8 mouse cellular contexts compared by ENCODE assay signal in the genomic region with DNA sequence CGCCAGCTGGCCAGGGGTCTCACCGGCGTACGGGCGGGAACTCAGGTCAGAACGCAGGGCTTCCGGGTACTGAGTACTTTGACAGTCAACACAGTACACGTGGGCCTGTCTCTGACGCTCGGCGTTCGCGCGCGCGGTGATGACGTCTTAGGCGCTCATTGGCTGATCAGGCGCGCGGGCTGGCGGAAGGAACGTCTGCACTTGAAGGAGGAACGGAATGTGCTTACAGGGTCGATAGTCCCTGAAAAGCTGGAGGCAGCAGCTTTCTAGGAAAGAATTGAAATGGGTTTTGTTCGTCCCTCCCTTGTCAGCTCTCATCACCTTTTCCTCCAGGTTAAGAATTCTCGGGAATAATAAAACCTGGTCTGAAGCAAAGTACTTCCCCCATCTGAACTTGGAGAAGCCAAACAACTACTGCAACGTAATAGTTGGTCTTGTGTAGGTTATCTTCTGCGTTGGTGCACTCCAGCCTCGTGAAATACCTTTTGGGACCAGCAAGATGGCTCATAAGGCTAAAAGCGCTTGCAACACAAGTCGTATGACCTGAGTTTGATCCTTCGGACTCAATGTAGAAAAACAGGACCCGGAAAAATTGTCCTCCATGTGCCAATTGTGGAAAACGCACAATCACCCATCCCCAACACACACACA. TPM values are rescaled to one million over a fixed set of nuclear protein-coding genes. Genes with fewer than 3 reads are reported as not detected.
DNase-seq lines count a peak whose midpoint lies in the region; ATAC-seq and TF ChIP-seq lines count a peak whose summit lies in the region.

Gene Scfd2, minus strand, starts transcription at position 130 of the 651 bp plus-strand sequence.

- TF ChIP-seq POLR2A in brain, embryonic 14.5 days (IDR thresholded peaks at IDR 0.05; ENCODE audit: borderline replicate concordance, extremely low read depth, insufficient read depth, insufficient read length, poor library complexity, severe bottlenecking): peak; percentile 16; the same call in 1 of the 2 replicates

- DNase-seq in brain, embryonic 14.5 days (ENCODE audit: low read depth): peak; percentile 99
- DNase-seq in kidney, postnatal 0 days (ENCODE audit: low spot score): peak; percentile 96
- peak; percentile 99 for DNase-seq in liver, embryonic 11.5 days (ENCODE audit: low spot score)
- DNase-seq in naive thymus-derived CD4-positive, alpha-beta T cell, adult 2 months (ENCODE audit: low read depth): peak; percentile 97

- no peaks in the 10 kb centered on the region for H3K36me3 ChIP-seq in C2C12 (ENCODE audit: control insufficient read depth, insufficient read depth)
- no peaks in the 10 kb centered on the region for H3K36me3 ChIP-seq in erythroblast, embryonic 14.5 days (ENCODE audit: control insufficient read depth)
- H3K36me3 ChIP-seq in heart, embryonic 12.5 days: no peaks in the 10 kb centered on the region
- no peaks in the 10 kb centered on the region for H3K36me3 ChIP-seq in kidney, postnatal 0 days (ENCODE audit: insufficient read depth, low read length)
- H3K36me3 ChIP-seq in liver, embryonic 11.5 days (ENCODE audit: control insufficient read depth, insufficient read depth, low read length): no peaks in the 10 kb centered on the region
- H3K36me3 ChIP-seq in stomach, embryonic 14.5 days (ENCODE audit: control insufficient read depth, insufficient read depth, low read length): no peaks in the 10 kb centered on the region

- no peak for TF ChIP-seq CTCF in C2C12 (IDR thresholded peaks at IDR 0.05; ENCODE audit: control insufficient read depth, insufficient read depth, insufficient read length)
- no peak for TF ChIP-seq CTCF in brain, embryonic 14.5 days (IDR thresholded peaks at IDR 0.05; ENCODE audit: borderline replicate concordance, extremely low read depth, insufficient read depth, insufficient read length)
- TF ChIP-seq CTCF in kidney, postnatal 0 days (IDR thresholded peaks at IDR 0.05; ENCODE audit: low read depth): no peak

- no peaks in the 10 kb centered on the region for H3K27me3 ChIP-seq in C2C12 (ENCODE audit: control insufficient read depth, insufficient read depth, insufficient read length)
- H3K27me3 ChIP-seq in erythroblast, embryonic 14.5 days (ENCODE audit: control insufficient read depth): no peaks in the 10 kb centered on the region
- no peaks in the 10 kb centered on the region for H3K27me3 ChIP-seq in heart, embryonic 12.5 days (replicated peaks)
- no peaks in the 10 kb centered on the region for H3K27me3 ChIP-seq in kidney, postnatal 0 days (ENCODE audit: insufficient read depth, low read length)
- H3K27me3 ChIP-seq in liver, embryonic 11.5 days (replicated peaks; ENCODE audit: control insufficient read depth, insufficient read depth, low read length): no peaks in the 10 kb centered on the region
- no peaks in the 10 kb centered on the region for H3K27me3 ChIP-seq in stomach, embryonic 14.5 days (ENCODE audit: control insufficient read depth, insufficient read depth, low read length)

- peak within 1 kb of the TSS; percentile 75 for H3ac ChIP-seq in C2C12 (ENCODE audit: control insufficient read depth, insufficient read length, low read depth)

- H3K9me3 ChIP-seq in erythroblast, embryonic 14.5 days (ENCODE audit: control insufficient read depth, low read length): no peaks in the 10 kb centered on the region
- H3K9me3 ChIP-seq in heart, embryonic 12.5 days (replicated peaks): no peaks in the 10 kb centered on the region
- no peaks in the 10 kb centered on the region for H3K9me3 ChIP-seq in kidney, postnatal 0 days (replicated peaks; ENCODE audit: low read length)
- no peaks in the 10 kb centered on the region for H3K9me3 ChIP-seq in liver, embryonic 11.5 days (ENCODE audit: control insufficient read depth, low read length)
- no peaks in the 10 kb centered on the region for H3K9me3 ChIP-seq in stomach, embryonic 14.5 days (ENCODE audit: control insufficient read depth, low read depth, low read length)

- peak within 1 kb of the TSS; percentile 57 for H3K27ac ChIP-seq in heart, embryonic 12.5 days (ENCODE audit: poor library complexity, severe bottlenecking)
- peak within 1 kb of the TSS; percentile 64 for H3K27ac ChIP-seq in kidney, postnatal 0 days
- peak within 1 kb of the TSS; percentile 82 for H3K27ac ChIP-seq in liver, embryonic 11.5 days (ENCODE audit: low read depth, low read length)
- peak within 1 kb of the TSS; percentile 66; the same call in 1 of the 2 replicates for H3K27ac ChIP-seq in stomach, embryonic 14.5 days (ENCODE audit: low read length)

- WGBS in heart, embryonic 12.5 days: 6% methylated on average over 35 of the region's 35 CpGs
- 6% methylated on average over 35 of the region's 35 CpGs for WGBS in kidney, postnatal 0 days
- 7% methylated on average over 35 of the region's 35 CpGs for WGBS in liver, embryonic 11.5 days
- WGBS in stomach, embryonic 14.5 days: 5% methylated on average over 35 of the region's 35 CpGs

- H3K4me3 ChIP-seq in C2C12 (ENCODE audit: insufficient read depth, poor library complexity, severe bottlenecking): peak within 1 kb of the TSS; percentile 76
- peak within 1 kb of the TSS; percentile 86 for H3K4me3 ChIP-seq in erythroblast, embryonic 14.5 days (replicated peaks)
- peak within 1 kb of the TSS; percentile 75 for H3K4me3 ChIP-seq in heart, embryonic 12.5 days
- peak within 1 kb of the TSS; percentile 89 for H3K4me3 ChIP-seq in kidney, postnatal 0 days (replicated peaks; ENCODE audit: low read depth, low read length)
- peak within 1 kb of the TSS; percentile 89 for H3K4me3 ChIP-seq in liver, embryonic 11.5 days (ENCODE audit: low read depth, low read length)
- H3K4me3 ChIP-seq in stomach, embryonic 14.5 days (ENCODE audit: low read depth, low read length): peak within 1 kb of the TSS; percentile 93

- H3K79me2 ChIP-seq in C2C12 (ENCODE audit: control insufficient read depth, insufficient read depth): peaks cover 23% of the 10 kb centered on the region

- peak within 1 kb of the TSS; percentile 82 for H3K9ac ChIP-seq in heart, embryonic 12.5 days
- peak within 1 kb of the TSS; percentile 69 for H3K9ac ChIP-seq in kidney, postnatal 0 days (ENCODE audit: low read depth, low read length)
- H3K9ac ChIP-seq in liver, embryonic 11.5 days (ENCODE audit: low read depth, low read length): peak within 1 kb of the TSS; percentile 74
- peak within 1 kb of the TSS; percentile 55; the same call in 1 of the 2 replicates for H3K9ac ChIP-seq in stomach, embryonic 14.5 days (replicated peaks; ENCODE audit: low read depth, low read length)

- peaks cover 10% of the 10 kb centered on the region for H3K79me3 ChIP-seq in C2C12 (ENCODE audit: low read depth)

- peak within 1 kb of the TSS; percentile 98 for H3K4me2 ChIP-seq in heart, embryonic 12.5 days
- peak within 1 kb of the TSS; percentile 93 for H3K4me2 ChIP-seq in kidney, postnatal 0 days (ENCODE audit: low read length)
- H3K4me2 ChIP-seq in liver, embryonic 11.5 days: peak within 1 kb of the TSS; percentile 84
- peak within 1 kb of the TSS; percentile 96 for H3K4me2 ChIP-seq in stomach, embryonic 14.5 days (replicated peaks; ENCODE audit: low read depth, low read length)

- peaks cover 62% of the 10 kb centered on the region for H3K4me1 ChIP-seq in erythroblast, embryonic 14.5 days (ENCODE audit: control insufficient read depth)
- H3K4me1 ChIP-seq in heart, embryonic 12.5 days (replicated peaks): peaks cover 23% of the 10 kb centered on the region
- 0 out of 2 replicates have a peak, but pooled peaks cover 5% of the 10 kb centered on the region for H3K4me1 ChIP-seq in kidney, postnatal 0 days (replicated peaks; ENCODE audit: insufficient read depth, low read length)
- peaks cover 14% of the 10 kb centered on the region for H3K4me1 ChIP-seq in liver, embryonic 11.5 days (replicated peaks; ENCODE audit: control insufficient read depth, insufficient read depth, low read length)
- H3K4me1 ChIP-seq in stomach, embryonic 14.5 days (ENCODE audit: control insufficient read depth, insufficient read depth, low read length): peaks cover 12% of the 10 kb centered on the region

- peak; percentile 87 for ATAC-seq in heart, embryonic 12.5 days (ENCODE audit: insufficient number of reproducible peaks, low FRiP score)
- peak; percentile 93 for ATAC-seq in kidney, postnatal 0 days (replicated peaks; ENCODE audit: low FRiP score, low read depth)
- peak; percentile 85 for ATAC-seq in liver, embryonic 11.5 days (replicated peaks; ENCODE audit: low FRiP score)
- ATAC-seq in stomach, embryonic 14.5 days (ENCODE audit: insufficient number of reproducible peaks, insufficient read depth, low FRiP score, low read depth): peak; percentile 90

TF ChIP-seq in C2C12, 6 proteins besides CTCF, POLR2A, EP300 and RAD21:
- TF ChIP-seq MYOD1 (IDR thresholded peaks at IDR 0.05; ENCODE audit: control insufficient read depth, insufficient read length, low read depth) (no peak), MAX (IDR thresholded peaks at IDR 0.05) (peak; percentile 99), CEBPB (IDR thresholded peaks at IDR 0.05; ENCODE audit: low read depth) (no peak), FOSL1 (IDR thresholded peaks at IDR 0.05; ENCODE audit: insufficient read depth, low read length, poor library complexity, severe bottlenecking) (no peak), USF1 (IDR thresholded peaks at IDR 0.05; ENCODE audit: low read depth) (peak; percentile 58), MYOG (IDR thresholded peaks at IDR 0.05; ENCODE audit: control insufficient read depth, extremely low read depth, insufficient read length) (no peak)

RNA-seq across cellular contexts. Expression of gene Scfd2, which starts in this region (rescaled TPM):
- polyA plus RNA-seq in C2C12 (2012; fragmentation: generic; extraction: Trizol): 5.8 TPM
- 13.5 and 15.4 TPM in 2 replicates for polyA plus RNA-seq in brain, embryonic 14.5 days (2012; rRNA removed)
- 0.18 and 0.37 TPM in 2 replicates for polyA plus RNA-seq in erythroblast, embryonic 14.5 days (2012)
- 13.6 and 17.2 TPM in 2 replicates for polyA plus RNA-seq in heart, embryonic 12.5 days (2016; fragmentation: Nextera tagmentation; extraction: Ambion mirVana)
- polyA plus RNA-seq in kidney, postnatal 0 days (2015; fragmentation: Nextera tagmentation; extraction: Ambion mirVana): 15.4 and 16.8 TPM in 2 replicates
- polyA plus RNA-seq in liver, embryonic 11.5 days (2014; fragmentation: Nextera tagmentation; extraction: Ambion mirVana): 20.7 and 21.8 TPM in 2 replicates
- polyA plus RNA-seq in stomach, embryonic 14.5 days (2014; fragmentation: Nextera tagmentation; extraction: Ambion mirVana): 15.0 TPM in 2 replicates

Comparison
In these comparisons a context has a peak if more than half of its experiments do, and no peak if none do; other contexts are left out.
1. Peak in every context shown above with its lines: DNase-seq, ATAC-seq, H3K4me3 ChIP-seq and H3K27ac ChIP-seq.